Mouse (Mus musculus): ENCODE measurements at regions not wholly inside any gene's neighbourhood (a gene's known extent, or its start where the extent isn't known, plus 50 kb on each side); places are given as distances from the start of the nearest gene placed in this dataset.

DNA sequence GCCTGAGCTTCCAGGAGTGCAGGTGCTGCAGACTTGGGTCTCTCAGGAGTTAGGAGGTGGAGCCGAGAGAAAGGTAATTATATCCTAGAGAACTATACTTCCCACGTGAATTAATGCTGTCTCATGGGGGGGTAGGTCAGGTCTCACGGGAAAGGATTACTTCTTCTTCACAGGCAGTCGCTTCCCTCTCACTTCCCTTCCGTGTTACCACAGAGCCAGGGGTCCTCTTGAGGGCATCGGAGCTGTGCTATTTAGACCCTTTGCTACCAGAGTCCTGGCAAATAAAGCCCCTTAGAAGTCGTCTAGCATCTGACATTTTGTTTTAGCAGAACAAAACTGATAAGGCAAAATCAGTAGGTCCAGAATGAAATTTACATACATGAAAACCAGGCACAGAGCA is 68.9 kb upstream of the Dph5 start:
- Histone ChIP-seq H3K27ac (replicated peaks; ENCODE audit: insufficient read depth, low read depth, low read length) (no peak overlapping the region), H3K36me3 (ENCODE audit: control insufficient read depth, insufficient read depth, low read length) (no peaks in the 10 kb centered on the region), H3K27me3 (ENCODE audit: control insufficient read depth, insufficient read depth, low read length) (no peaks in the 10 kb centered on the region), H3K4me1 (ENCODE audit: control insufficient read depth, insufficient read depth, low read length) (peaks cover 15% of the 10 kb centered on the region), H3K79me2 (ENCODE audit: control insufficient read depth, insufficient read depth, low read length) (no peaks in the 10 kb centered on the region), H3K4me3 (ENCODE audit: insufficient read depth, low read depth, low read length) (no peak overlapping the region), H3K9ac (ENCODE audit: low read depth, low read length) (no peak overlapping the region)
- whole genome bisulfite sequencing = 74% methylated on average over 7 of the region's 7 CpGs
- TF ChIP-seq CTCF (IDR thresholded peaks at IDR 0.05; ENCODE audit: low read depth, low read length) = no peak
- no peak for TF ChIP-seq POLR2A (IDR thresholded peaks at IDR 0.05; ENCODE audit: extremely low read depth, insufficient read depth, low read length)
- DNase-seq (ENCODE audit: extremely low read depth, low read depth, low spot score) = no peak

DNA sequence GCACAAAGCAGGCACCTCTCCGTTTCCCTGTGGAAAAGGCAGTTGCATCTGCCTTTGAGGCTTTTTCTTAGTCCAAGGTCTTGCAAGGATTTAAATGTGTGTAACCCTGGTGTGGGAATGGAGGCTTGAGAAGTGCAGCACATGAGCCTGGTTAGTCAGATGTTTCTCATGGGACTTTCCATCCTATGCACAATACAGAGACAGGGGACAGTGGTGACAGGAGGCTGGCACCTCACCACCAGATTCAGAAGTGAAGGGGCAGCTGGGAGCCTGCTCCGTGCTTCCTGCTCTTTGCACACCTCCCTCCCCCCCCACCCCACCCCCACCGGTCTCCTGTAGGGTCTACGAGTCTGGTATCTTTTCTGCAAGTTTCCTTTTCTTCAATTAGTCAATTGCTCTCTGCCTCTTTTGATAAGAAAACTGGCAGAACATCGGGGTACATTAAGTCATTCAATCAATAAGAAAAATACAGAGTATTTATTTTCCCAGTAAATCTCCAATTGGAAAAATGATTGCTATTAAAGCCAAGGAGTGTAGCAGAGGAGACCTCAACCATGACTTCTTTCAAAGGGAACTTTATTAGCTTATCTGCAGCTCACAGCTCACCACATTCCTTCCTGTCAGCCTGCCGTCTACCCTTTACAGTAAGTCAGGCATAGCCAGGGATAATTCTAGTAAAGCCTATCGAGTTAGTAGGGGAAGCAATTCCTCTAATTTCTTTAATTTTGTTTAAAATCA is 68.1 kb upstream of the Dph5 start:
- Histone ChIP-seq H3K79me2 (ENCODE audit: control insufficient read depth, insufficient read depth, low read length) (no peaks in the 10 kb centered on the region), H3K4me1 (ENCODE audit: control insufficient read depth, insufficient read depth, low read length) (peaks cover 15% of the 10 kb centered on the region), H3K9ac (ENCODE audit: low read depth, low read length) (no peak overlapping the region), H3K27ac (replicated peaks; ENCODE audit: insufficient read depth, low read depth, low read length) (no peak overlapping the region), H3K27me3 (ENCODE audit: control insufficient read depth, insufficient read depth, low read length) (no peaks in the 10 kb centered on the region), H3K36me3 (ENCODE audit: control insufficient read depth, insufficient read depth, low read length) (no peaks in the 10 kb centered on the region), H3K4me3 (ENCODE audit: insufficient read depth, low read depth, low read length) (no peak overlapping the region)
- DNase-seq (ENCODE audit: extremely low read depth, low read depth, low spot score) = peak; percentile 48
- TF ChIP-seq CTCF (IDR thresholded peaks at IDR 0.05; ENCODE audit: low read depth, low read length) (no peak), POLR2A (IDR thresholded peaks at IDR 0.05; ENCODE audit: extremely low read depth, insufficient read depth, low read length) (no peak)
- 31% methylated on average over 7 of the region's 7 CpGs for WGBS

DNA sequence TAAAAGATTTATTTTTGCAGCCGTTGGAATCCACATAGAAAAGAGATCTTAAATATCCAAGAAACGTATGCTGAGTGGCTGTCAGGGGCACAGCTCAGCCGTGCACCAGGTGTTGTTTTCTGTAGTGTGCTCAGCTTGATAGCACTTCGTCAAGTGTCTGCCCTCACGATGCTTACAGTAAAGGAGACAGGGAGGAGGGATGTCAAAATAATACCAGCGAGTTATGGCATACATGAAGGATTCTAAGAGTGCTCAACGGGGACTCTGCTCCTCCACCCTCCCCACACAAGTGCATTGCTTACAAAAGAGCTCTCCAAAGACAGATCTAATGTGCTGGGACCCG is 67.5 kb upstream of the Dph5 start:
- Histone ChIP-seq H3K36me3 (ENCODE audit: control insufficient read depth, insufficient read depth, low read length) (no peaks in the 10 kb centered on the region), H3K79me2 (ENCODE audit: control insufficient read depth, insufficient read depth, low read length) (no peaks in the 10 kb centered on the region), H3K27ac (replicated peaks; ENCODE audit: insufficient read depth, low read depth, low read length) (no peak overlapping the region), H3K27me3 (ENCODE audit: control insufficient read depth, insufficient read depth, low read length) (no peaks in the 10 kb centered on the region), H3K9ac (ENCODE audit: low read depth, low read length) (no peak overlapping the region), H3K4me3 (ENCODE audit: insufficient read depth, low read depth, low read length) (no peak overlapping the region), H3K4me1 (ENCODE audit: control insufficient read depth, insufficient read depth, low read length) (peaks cover 15% of the 10 kb centered on the region)
- 74% methylated on average over 8 of the region's 8 CpGs for WGBS
- TF ChIP-seq CTCF (IDR thresholded peaks at IDR 0.05; ENCODE audit: low read depth, low read length) = no peak
- no peak for TF ChIP-seq POLR2A (IDR thresholded peaks at IDR 0.05; ENCODE audit: extremely low read depth, insufficient read depth, low read length)
- no peak for DNase-seq (ENCODE audit: extremely low read depth, low read depth, low spot score)

DNA sequence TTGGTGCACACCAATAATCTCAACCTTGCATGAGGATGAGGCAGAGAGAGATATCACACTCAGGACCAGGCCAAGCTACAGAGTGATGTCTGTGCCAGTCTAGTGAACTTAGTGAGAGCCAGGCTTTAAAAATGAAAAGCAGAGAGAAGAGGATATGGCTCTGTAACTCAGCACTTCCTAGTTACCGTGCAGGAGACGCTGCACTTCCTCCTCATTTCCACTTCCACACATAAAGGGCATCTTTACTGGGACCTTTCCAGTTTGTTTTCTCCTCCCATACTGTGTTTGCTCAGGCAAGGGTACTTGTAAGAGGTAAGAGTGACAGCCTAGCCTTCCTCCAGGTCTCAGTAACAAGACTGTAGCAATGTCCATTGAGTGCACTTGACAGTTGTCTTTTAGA is 66.0 kb upstream of the Dph5 start:
- 82% methylated on average over 2 of the region's 2 CpGs for WGBS
- no peak for DNase-seq (ENCODE audit: extremely low read depth, low read depth, low spot score)
- Histone ChIP-seq H3K27ac (replicated peaks; ENCODE audit: insufficient read depth, low read depth, low read length) (no peak overlapping the region), H3K27me3 (ENCODE audit: control insufficient read depth, insufficient read depth, low read length) (no peaks in the 10 kb centered on the region), H3K4me1 (ENCODE audit: control insufficient read depth, insufficient read depth, low read length) (peaks cover 15% of the 10 kb centered on the region), H3K36me3 (ENCODE audit: control insufficient read depth, insufficient read depth, low read length) (no peaks in the 10 kb centered on the region), H3K79me2 (ENCODE audit: control insufficient read depth, insufficient read depth, low read length) (no peaks in the 10 kb centered on the region), H3K9ac (ENCODE audit: low read depth, low read length) (no peak overlapping the region), H3K4me3 (ENCODE audit: insufficient read depth, low read depth, low read length) (no peak overlapping the region)
- TF ChIP-seq POLR2A (IDR thresholded peaks at IDR 0.05; ENCODE audit: extremely low read depth, insufficient read depth, low read length) = no peak
- no peak for TF ChIP-seq CTCF (IDR thresholded peaks at IDR 0.05; ENCODE audit: low read depth, low read length)

DNA sequence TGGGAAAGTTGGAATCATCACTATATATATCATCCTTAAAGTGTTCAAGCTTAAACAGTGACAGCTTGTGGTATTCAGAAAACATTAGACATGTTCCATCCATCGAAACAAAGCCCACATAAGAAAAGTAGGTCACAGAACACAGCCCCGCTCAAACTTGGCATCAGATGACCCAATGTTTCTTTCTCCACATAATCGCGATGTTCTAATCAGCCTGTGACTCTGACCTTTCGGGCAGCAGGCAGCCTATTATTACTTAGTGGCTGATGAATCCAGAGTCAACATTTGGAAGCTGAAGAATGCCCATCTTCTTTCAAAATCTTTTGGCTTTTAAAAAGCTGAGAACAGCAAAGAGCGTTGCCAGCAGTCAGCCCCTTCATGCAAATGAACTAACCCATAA is 65.1 kb upstream of the Dph5 start:
- H3K27me3 ChIP-seq (ENCODE audit: control insufficient read depth, insufficient read depth, low read length) = no peaks in the 10 kb centered on the region
- DNase-seq (ENCODE audit: extremely low read depth, low read depth, low spot score) = peak; percentile 74
- no peak overlapping the region for H3K9ac ChIP-seq (ENCODE audit: low read depth, low read length)
- H3K4me1 ChIP-seq (ENCODE audit: control insufficient read depth, insufficient read depth, low read length) = peaks cover 15% of the 10 kb centered on the region
- 5% methylated on average over 6 of the region's 6 CpGs for WGBS
- TF ChIP-seq CTCF (IDR thresholded peaks at IDR 0.05; ENCODE audit: low read depth, low read length) (no peak), POLR2A (IDR thresholded peaks at IDR 0.05; ENCODE audit: extremely low read depth, insufficient read depth, low read length) (no peak)
- no peak overlapping the region for H3K4me3 ChIP-seq (ENCODE audit: insufficient read depth, low read depth, low read length)
- no peaks in the 10 kb centered on the region for H3K79me2 ChIP-seq (ENCODE audit: control insufficient read depth, insufficient read depth, low read length)
- H3K27ac ChIP-seq (replicated peaks; ENCODE audit: insufficient read depth, low read depth, low read length) = no peak overlapping the region
- H3K36me3 ChIP-seq (ENCODE audit: control insufficient read depth, insufficient read depth, low read length) = no peaks in the 10 kb centered on the region

DNA sequence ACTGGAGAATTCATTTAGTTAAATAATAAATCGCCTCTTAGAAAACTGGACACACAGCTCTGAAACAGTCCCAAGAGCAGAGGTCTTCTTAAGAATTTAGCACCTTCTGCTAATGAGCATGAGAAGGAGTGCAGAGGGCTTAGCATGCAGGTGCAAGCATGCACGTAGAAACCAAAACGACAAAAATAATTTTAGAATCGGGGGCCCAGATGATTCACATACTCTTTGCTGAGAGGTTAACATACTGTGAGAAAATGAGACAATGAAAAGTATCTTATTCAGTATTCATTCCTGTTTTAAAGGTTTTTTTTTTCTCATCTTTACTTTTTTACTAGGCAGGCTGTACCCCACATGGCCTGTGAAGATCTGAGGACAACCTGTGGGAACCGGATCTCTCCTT is 63.9 kb upstream of the Dph5 start:
- Histone ChIP-seq H3K27ac (replicated peaks; ENCODE audit: insufficient read depth, low read depth, low read length) (no peak overlapping the region), H3K79me2 (ENCODE audit: control insufficient read depth, insufficient read depth, low read length) (no peaks in the 10 kb centered on the region), H3K9ac (ENCODE audit: low read depth, low read length) (no peak overlapping the region), H3K36me3 (ENCODE audit: control insufficient read depth, insufficient read depth, low read length) (no peaks in the 10 kb centered on the region), H3K4me3 (ENCODE audit: insufficient read depth, low read depth, low read length) (no peak overlapping the region), H3K4me1 (ENCODE audit: control insufficient read depth, insufficient read depth, low read length) (peaks cover 15% of the 10 kb centered on the region), H3K27me3 (ENCODE audit: control insufficient read depth, insufficient read depth, low read length) (no peaks in the 10 kb centered on the region)
- TF ChIP-seq CTCF (IDR thresholded peaks at IDR 0.05; ENCODE audit: low read depth, low read length) (no peak), POLR2A (IDR thresholded peaks at IDR 0.05; ENCODE audit: extremely low read depth, insufficient read depth, low read length) (no peak)
- 93% methylated on average over 5 of the region's 5 CpGs for WGBS
- DNase-seq (ENCODE audit: extremely low read depth, low read depth, low spot score) = no peak

Measured in liver, adult 2 months (tissue).